Mouse (Mus musculus): Measurements from ENCODE around the gene Tbc1d9b.

- TF ChIP-seq CTCF (IDR thresholded peaks at IDR 0.05) = no peak
- no peak for TF ChIP-seq POLR2A (IDR thresholded peaks at IDR 0.05; ENCODE audit: insufficient read depth, low read depth, low read length)
These were observed 23.0 kb downstream of the Tbc1d9b start for GRCm38 (mm10) chr11:50154166-50154565.

Data from heart, adult 2 months (tissue).